Mouse (Mus musculus): ENCODE results near the gene Slc12a3.

DNA sequence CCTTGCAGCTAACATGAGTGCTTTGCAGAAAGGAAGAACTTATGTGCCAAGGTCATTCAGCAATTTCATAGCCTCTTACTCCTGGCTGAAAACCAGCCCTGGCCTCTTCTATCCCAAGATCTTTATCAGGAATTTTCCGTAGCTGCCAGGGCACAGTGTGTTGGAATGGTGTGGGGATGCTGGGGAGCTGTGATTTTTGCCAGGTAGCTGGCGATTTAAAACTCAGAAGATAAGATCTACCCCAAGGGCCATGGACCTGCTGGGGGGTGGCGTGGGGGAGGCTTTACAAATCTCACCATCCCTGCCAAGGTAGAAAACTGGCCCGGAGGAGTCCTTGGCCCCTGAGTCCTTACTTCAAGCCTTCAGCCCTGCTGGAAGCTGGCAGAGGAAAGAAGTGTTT, 3.0 kb upstream of the Slc12a3 start:
- no peak for TF ChIP-seq CTCF (conservative IDR thresholded peaks at IDR 0.05; ENCODE audit: insufficient read depth, insufficient read length, low read depth, low read length)
- no peak for TF ChIP-seq POLR2A (IDR thresholded peaks at IDR 0.05; ENCODE audit: low read depth, low read length)

Measured in kidney, adult 2 months (tissue).